Mouse (Mus musculus): Measurements from ENCODE around the gene 1700001K19Rik.

GRCm38 (mm10) chr12:110707451-110707850 is 25.0 kb upstream of the 1700001K19Rik start:
- TF ChIP-seq CTCF (IDR thresholded peaks at IDR 0.05; ENCODE audit: control insufficient read depth, insufficient read depth, low read length) (no peak), POLR2A (IDR thresholded peaks at IDR 0.05; ENCODE audit: borderline replicate concordance, control insufficient read depth, low read depth, low read length) (no peak)
